Mouse (Mus musculus): ENCODE measurements around the gene Syt3.
A peak's percentile ranks its signal among the peaks of the same experiment; 100 is the strongest.

The Syt3 gene

DNA sequence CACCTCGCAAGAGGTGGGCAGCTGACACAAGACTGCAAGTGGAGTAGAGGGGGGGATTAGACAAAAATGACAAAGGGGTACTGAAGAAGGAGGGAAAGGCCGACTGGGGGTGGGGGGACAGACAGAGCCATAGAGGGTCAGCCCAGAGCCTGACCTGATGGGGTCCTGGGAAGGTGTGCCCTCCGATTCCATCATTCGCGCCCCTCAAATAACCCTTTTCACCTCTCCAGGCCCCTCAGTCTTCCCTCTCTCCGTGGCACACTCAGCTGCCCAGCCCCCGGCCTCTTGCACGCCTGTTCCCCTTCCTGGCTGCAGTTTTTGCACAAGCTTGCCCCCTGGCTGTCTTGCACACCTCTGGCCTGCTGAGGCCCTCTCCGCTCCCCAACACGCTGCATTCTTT lies 26.4 kb upstream of the Syt3 start:
- DNase-seq: no peak

DNA sequence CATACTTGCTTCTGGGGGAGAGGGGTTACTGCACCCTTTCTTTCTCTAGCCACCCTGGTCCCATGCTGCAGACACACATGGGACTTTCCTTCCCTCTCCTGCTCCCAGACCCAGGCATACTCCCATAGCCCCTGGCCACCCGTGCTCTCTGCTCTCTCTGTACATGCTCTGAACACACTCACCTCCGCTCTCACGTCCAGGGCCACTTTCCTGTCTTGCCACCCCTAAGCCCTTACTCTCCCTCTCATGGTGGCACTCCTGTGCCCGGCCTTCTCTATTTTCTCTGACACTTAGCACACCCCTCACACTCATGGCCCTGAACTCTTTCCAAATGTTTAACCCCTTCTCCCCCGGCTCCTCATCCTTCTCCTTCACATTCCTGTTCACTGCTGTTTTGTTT lies 25.9 kb upstream of the Syt3 start:
- no peak for DNase-seq

GRCm38 (mm10) chr7:44358886-44359654 lies 24.8 kb upstream of the Syt3 start:
- peak; percentile 52 for DNase-seq

DNA sequence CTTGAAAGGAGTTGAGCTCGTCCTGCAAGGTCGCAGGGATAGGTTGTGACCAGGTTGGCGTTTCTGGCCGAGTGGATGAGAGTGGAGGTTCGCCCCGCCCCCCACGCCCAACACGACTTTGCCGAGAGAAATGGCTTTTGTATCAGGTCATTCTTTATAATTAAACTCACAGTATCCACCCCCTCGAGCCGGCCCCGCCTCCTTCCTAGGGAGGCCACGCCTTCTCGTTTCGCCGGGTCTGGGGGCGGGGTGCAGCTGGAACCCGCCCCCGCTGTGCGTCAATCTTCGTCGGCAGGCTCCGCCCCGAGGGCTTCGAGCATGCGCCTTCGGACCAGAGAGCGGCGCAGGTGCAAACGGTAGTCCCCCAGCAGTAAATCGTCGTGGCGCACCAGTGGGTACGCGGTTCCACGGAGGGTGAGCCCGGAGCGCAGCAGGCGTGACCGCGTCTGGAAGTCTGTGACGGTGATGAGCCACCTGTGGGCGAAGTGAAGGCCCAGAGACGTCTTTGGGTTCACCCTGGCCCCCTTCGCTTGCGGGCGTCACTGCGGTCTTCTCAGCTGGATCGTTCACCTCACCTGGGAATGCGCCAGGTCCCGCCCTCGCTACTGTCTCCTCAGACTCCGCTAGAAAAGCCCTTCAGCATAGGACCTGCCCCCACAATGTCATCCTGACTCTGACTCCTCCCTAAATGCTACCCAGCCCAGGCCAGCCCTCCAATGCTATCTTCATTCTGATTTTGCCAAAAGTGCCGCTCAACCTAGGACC lies 23.8 kb upstream of the Syt3 start:
- peak; percentile 96 to 98 for DNase-seq

DNA sequence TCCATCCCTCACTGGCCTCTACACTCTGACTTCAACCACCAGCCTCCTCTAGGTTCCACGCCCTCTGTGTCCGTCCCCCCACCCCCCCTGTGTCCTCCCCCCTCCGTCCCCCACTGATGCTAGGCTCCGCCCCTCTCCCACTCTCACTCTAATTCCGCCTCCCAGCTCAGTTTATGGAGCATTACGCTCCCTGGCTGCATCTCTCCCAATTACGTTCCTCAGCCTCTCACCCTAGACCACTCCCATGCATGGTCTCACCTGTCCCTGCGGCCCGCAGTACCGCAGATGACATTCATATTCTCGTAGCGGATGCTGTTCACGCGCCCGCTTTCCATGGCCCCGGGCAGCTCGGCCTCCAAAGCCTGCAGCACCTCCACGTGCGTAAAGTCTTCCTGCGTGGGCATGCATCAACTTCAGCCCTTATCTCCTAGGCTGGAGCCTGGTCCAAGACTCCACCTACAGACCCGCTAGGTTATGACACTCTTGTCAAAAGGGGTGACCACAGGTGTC lies 23.1 kb upstream of the Syt3 start:
- peak; percentile 64 to 69 for DNase-seq

GRCm38 (mm10) chr7:44372678-44373077 lies 11.2 kb upstream of the Syt3 start:
- DNase-seq: no peak

DNA sequence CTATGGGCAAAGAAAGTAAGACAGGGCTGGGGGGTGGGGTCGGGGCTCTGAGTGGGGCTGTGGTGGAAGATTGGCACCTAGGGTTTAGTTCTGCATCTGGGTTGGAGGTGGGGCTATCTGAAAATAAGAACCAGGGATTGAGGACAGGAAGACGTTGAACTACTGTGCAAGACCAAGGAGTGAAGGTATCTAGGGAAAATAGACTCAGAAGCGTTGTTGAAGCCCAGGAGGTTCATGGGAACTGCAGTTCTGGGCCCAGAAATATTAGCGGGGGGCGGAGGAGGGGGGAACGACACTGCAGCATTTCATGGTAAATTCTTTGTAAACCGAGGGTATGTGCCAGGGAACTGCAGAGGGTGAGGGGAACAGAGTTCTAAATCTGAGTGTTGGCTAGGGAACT lies 10.4 kb upstream of the Syt3 start:
- DNase-seq: no peak

DNA sequence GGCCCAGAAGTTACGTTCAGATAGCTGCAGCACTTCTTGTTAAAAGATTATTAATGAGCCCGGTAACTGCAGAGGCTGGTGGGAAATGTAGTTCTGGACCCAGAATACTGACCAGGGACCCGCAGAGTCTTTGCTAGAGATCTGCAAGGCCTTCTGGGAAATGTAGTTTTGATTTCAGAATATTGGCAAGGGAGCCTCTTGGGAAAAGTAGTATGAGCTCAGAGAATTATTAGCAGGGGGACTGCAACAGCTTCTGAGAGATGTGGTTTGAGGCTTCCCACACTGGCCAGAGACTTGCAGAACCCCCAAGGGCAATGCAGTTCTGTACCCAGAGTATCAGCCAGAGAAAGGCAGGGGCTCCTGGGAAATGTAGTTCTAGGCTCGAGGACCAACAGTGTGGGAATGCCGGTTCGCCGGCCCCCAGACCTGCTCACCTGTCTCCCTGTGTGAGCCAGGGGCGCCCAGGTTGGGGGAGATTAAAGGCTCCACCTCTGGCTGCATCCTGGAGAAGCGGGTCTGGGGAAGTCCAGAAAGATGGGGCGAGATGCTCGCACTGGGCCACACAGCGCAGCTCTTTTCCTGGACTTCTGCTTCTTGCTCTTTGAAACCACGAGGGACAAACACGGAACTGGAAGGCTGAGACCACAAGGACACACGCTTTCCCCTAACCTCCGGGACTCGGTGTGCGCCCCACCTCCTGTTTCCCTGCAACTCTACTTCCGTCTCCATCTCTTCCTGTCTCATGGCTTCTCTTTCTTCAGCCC lies 9.8 kb upstream of the Syt3 start:
- DNase-seq: peak; percentile 83 to 95

DNA sequence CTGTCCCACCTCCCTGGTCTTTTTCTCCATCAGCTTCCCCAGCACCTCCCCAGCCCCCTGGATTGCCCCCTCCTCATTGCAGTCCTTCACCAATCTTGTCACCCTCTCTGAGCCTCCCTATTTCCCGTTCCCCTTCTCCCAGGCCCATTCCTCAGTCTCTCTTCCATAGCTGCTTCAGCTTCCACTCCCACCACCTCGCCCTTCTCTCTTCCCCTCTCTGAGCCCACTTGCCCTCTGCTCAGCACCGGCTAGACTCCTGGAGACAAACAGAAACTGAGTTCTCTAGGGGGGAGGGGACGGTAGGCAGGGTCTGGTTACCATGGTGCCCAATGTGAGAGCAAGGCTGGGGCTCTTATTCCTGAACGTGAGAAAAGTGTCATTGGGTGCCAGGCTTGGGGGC lies 9.1 kb upstream of the Syt3 start:
- DNase-seq: peak in 1 of 2 experiments; percentile 28

DNA sequence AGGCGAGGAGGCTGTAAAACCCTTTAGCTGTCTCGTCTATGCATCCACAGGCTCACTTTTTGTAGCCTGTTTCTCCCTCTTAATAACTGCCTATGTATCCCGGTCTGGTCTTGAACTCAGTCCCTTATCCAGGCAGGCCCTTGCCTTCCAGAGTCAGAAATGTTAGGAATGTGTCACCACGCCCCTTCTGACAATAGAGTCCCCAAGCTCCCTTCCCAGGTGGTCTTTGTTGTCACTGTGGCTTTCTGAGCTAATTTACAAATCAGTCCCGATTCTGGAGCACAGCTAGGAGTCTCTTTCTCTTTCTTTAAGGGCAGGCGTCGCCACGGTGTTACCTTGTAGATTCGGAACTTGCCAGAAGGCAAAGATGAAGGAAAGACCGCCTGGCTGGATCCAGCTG lies 8.7 kb upstream of the Syt3 start:
- DNase-seq: no peak

DNA sequence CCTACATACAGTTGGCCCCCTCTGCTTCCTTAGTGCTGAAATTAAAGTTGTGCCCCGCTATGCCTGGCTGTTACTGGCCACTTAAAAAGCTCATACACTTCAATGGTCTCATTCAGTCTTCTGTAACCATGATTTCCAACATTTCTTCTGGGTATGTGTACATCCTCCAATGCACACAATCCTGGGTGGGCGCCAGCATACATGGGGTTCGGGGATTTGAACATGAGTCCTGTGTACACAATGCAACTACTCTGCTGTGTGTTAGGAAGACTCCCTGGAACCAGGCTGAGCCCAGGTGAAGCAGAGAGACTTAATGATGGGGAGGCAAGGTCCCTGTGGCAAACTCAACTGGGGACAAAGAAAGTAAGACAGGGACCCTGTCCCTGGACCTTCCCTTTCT lies 8.1 kb upstream of the Syt3 start:
- DNase-seq: no peak

DNA sequence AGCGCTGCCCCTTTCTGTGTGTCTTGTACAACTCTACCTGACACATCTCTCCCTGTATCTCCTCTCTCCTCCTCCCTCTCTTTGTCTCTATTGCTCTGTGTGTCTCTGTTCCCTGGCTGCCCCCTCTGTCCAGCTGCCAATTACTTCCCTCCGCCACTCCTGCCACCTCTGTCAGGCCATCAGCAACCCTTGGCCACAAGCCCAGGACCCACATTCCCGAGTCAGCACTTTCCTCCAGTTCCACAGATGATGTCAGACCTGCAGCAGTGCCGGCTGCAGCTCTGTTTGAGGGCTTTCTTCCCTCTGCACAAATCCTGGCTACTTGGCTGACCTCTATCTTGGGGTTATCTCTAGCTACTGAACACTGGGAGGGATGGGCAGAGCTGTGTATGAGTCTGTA lies 5.6 kb upstream of the Syt3 start:
- DNase-seq: no peak

DNA sequence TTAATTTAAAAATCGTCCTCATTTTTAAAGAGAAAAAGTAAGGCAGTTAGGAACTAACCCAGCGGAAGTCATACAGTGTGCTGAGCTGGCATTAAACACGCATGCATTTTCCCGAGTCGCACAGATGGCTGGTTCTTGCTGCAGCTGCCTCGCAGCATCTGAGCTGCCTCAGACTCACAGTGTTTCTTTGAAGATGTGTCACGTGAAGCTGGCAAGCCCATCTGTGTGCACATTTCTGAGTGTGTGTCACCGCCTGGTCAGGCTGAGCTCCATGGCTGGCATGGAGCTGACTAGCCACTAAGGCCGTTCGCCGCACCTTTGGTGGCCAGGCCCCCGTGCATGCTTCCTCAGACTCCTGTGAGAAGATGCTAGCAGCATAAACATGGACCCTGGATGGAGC lies 1.4 kb upstream of the Syt3 start:
- DNase-seq: no peak

- no peak for DNase-seq
Measured at GRCm38 (mm10) chr7:44384716-44385059, 786 bp downstream of the Syt3 start.

- no peak for DNase-seq
Measured at GRCm38 (mm10) chr7:44385720-44386119, 1.8 kb downstream of the Syt3 start, which contains the start of gene 1700008O03Rik. TSS of gene 1700008O03Rik (minus strand) at chr7:44385820.

GRCm38 (mm10) chr7:44391831-44392230 lies 7.9 kb downstream of the Syt3 start:
- peak; percentile 93 to 96 for DNase-seq

- DNase-seq: no peak
Measured at GRCm38 (mm10) chr7:44392341-44392740, 8.4 kb downstream of the Syt3 start.

DNA sequence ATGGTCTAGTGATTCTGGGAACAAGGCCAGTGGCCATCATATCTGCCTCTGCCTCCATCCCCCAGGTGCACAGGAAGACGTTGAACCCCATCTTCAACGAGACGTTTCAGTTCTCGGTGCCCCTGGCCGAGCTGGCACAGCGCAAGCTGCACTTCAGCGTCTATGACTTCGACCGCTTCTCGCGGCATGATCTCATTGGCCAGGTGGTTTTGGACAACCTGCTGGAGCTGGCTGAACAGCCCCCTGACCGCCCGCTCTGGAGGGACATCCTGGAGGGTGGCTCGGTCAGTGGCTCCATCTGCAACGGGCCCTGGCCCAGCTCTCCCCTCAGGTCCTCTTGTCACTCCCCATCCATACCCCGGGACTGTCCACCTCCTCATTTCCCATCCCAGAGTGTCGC lies 9.4 kb downstream of the Syt3 start:
- DNase-seq: no peak

GRCm38 (mm10) chr7:44398570-44398969 lies 14.7 kb downstream of the Syt3 start:
- peak; percentile 73 to 80 for DNase-seq

DNA sequence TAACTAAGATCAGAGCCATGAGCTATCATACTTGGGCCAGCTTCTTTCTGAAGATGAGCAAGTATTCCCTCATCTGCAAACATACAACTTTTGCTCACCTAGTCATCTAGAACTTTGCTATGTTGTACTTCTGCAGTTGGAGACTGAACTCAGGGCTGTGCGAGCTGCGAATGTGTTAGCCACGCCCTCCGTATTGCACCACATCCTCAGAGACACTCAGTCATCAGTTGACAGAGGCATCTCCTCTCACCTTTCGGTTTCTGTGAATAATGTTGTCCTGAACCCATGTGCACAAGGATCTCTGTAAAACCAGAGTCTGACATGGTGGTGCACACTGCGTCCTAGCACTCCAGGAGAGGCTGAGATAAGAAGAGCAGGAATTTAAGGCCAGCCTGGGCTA lies 17.8 kb downstream of the Syt3 start:
- no peak for DNase-seq

DNA sequence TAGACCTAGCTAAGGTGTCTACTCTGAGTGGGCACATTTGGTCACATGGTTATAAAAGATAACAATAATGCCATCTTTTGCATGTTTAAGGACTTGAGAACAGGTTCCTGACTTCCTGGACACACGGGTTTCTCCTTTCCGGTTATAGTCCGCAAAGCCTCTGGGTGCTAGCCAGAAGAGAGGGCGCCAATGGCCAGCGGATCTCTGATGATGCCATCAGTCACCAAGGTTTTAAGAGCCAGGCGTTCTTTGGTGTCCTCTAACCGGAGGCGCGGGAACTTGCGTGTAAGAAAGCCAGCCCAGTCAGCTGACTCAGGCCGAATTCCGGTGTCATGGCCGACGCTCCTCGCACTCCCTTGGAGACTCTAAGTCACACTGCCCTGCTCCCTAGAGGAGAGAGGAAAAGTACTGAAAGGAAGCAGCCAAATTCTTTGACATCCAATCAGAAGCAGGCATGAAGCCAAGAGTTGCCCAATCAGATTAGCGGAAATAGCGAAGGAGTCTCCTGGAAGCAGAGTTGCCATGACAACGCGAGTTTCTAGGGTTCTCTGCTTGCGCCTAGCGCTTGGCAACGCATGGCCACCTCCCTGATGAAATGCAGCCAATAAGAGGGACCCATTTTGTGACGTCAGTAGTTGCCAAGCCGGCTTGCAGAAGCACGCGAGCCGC lies 21.6 kb downstream of the Syt3 start:
- DNase-seq: peak; percentile 93 to 98

GRCm38 (mm10) chr7:44406015-44406355 lies 22.1 kb downstream of the Syt3 start:
- DNase-seq: no peak

GRCm38 (mm10) chr7:44411144-44411543 lies 27.2 kb downstream of the Syt3 start:
- DNase-seq: no peak
